Mouse (Mus musculus) ES-E14 (cell line): ENCODE data around the gene Agl.

Experiments used
- CHD2 ChIP-seq: IDR thresholded peaks from 2 replicates; pipeline ENCODE4 v1.6.1; 2014; ENCODE audit warnings: mild to moderate bottlenecking, low read depth, low read length, inconsistent platforms
- MAFK ChIP-seq: IDR thresholded peaks from 2 replicates; pipeline ENCODE4 v1.6.1; 2014; ENCODE audit warnings: mild to moderate bottlenecking, low read depth, low read length, inconsistent platforms; ENCODE audit not compliant: insufficient read depth
- ZNF384 ChIP-seq: IDR thresholded peaks from 2 replicates; pipeline ENCODE4 v1.6.1; 2012; ENCODE audit warnings: low read depth, low read length, inconsistent platforms

DNA sequence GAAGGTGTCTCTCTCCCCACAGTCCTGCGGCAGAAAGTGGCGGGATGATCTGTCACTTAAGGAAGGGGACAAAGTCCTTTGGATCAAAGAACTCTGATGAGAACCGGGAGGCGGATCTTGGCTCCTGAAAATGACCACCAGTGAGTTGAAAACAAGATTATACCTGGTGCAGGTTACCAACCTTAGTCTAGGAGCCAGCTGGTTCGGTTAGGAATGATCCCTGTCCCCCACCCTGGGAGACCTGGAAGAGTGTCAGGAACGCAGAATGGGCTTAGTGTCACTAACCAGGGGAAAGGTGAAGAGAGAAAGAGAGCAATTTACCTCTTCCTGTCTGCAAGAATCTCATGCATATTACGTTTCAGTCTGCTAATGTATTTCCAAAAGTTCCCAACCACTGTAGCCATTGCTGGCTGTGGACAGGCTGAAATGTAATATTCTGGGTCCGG lies 95.5 kb downstream of the Agl start, which contains the start of gene Slc35a3:
- TF ChIP-seq ZNF384 (no peak), CHD2 (no peak), MAFK (no peak)
